Mouse (Mus musculus) cerebellum, postnatal 36 days (tissue): ENCODE results near the gene Togaram1.

Source experiments
- DNase-seq, 2 experiments: peaks; one replicate each; pipeline ENCODE4 v3.0.0; 2021 to 2022; ENCODE audit warnings: mixed read lengths in 2 of 2

The Togaram1 gene

GRCm38 (mm10) chr12:65058203-65058602 lies 92.6 kb downstream of the Togaram1 start:
- no peak for DNase-seq

- no peak for DNase-seq
These were observed 95.5 kb downstream of the Togaram1 start for GRCm38 (mm10) chr12:65061082-65061481.

- DNase-seq = no peak
These were observed 99.6 kb downstream of the Togaram1 start for GRCm38 (mm10) chr12:65065241-65065640.

GRCm38 (mm10) chr12:65066234-65066633 lies 100.6 kb downstream of the Togaram1 start:
- no peak for DNase-seq

- DNase-seq = no peak
These were observed 102.8 kb downstream of the Togaram1 start for GRCm38 (mm10) chr12:65068409-65068808.
